Mouse (Mus musculus) ES-Bruce4 (cell line): ENCODE measurements around the gene Ccdc12. TPM values are rescaled to one million over a fixed set of nuclear protein-coding genes. Genes with fewer than 3 reads are reported as not detected.

Experiments used
- H3K27ac ChIP-seq: 2 replicates; pipeline ENCODE4 v1.5.1; 2012; ENCODE audit warnings: low read length, inconsistent platforms; ENCODE audit not compliant: insufficient read depth
- H3K27me3 ChIP-seq: 2 replicates; pipeline ENCODE4 v1.6.1; 2012; ENCODE audit warnings: mild to moderate bottlenecking, low read length, inconsistent platforms; ENCODE audit not compliant: control insufficient read depth, poor library complexity, insufficient read depth, severe bottlenecking
- H3K36me3 ChIP-seq: 2 replicates; pipeline ENCODE4 v1.6.1; 2012; ENCODE audit warnings: inconsistent platforms, mild to moderate bottlenecking, low read length, moderate library complexity; ENCODE audit not compliant: control insufficient read depth, poor library complexity, insufficient read depth, severe bottlenecking
- H3K4me1 ChIP-seq: one replicate; pipeline ENCODE4 v1.8.1; 2011; ENCODE audit warnings: low read length; ENCODE audit not compliant: control insufficient read depth, insufficient read depth
- H3K4me3 ChIP-seq: 2 replicates; pipeline ENCODE4 v1.5.1; 2011; ENCODE audit warnings: low read depth, mild to moderate bottlenecking, low read length
- H3K9ac ChIP-seq: 2 replicates; pipeline ENCODE4 v1.6.1; 2012; ENCODE audit warnings: low read depth, mild to moderate bottlenecking, inconsistent platforms; ENCODE audit not compliant: poor library complexity, severe bottlenecking
- H3K9me3 ChIP-seq: replicated peaks from 2 replicates; pipeline ENCODE4 v1.6.1; 2012; ENCODE audit warnings: mild to moderate bottlenecking, low read length, inconsistent platforms; ENCODE audit not compliant: control insufficient read depth, poor library complexity, insufficient read depth, severe bottlenecking
- CTCF ChIP-seq: IDR thresholded peaks from one replicate; pipeline ENCODE4 v1.8.1; 2011; ENCODE audit warnings: low read depth, low read length
- EP300 ChIP-seq: IDR thresholded peaks from 2 replicates; pipeline ENCODE4 v1.6.1; 2011; ENCODE audit warnings: low read depth, low read length; ENCODE audit not compliant: insufficient read depth
- POLR2A ChIP-seq: IDR thresholded peaks from one replicate; pipeline ENCODE4 v1.8.1; 2011; ENCODE audit warnings: low read length; ENCODE audit not compliant: insufficient read depth
- polyA plus RNA-seq: library from polyadenylated mRNA; stranded (reverse); fragments of >200 nt; gene quantifications from 2 replicates; pipeline ENCODE4 v1.2.4, GENCODE M21; 2011; ENCODE audit warnings: low read depth; ENCODE audit not compliant: missing spikeins, insufficient read depth, insufficient read length

Gene Ccdc12
- polyA plus RNA-seq, 1 experiment = 33.5 TPM

DNA sequence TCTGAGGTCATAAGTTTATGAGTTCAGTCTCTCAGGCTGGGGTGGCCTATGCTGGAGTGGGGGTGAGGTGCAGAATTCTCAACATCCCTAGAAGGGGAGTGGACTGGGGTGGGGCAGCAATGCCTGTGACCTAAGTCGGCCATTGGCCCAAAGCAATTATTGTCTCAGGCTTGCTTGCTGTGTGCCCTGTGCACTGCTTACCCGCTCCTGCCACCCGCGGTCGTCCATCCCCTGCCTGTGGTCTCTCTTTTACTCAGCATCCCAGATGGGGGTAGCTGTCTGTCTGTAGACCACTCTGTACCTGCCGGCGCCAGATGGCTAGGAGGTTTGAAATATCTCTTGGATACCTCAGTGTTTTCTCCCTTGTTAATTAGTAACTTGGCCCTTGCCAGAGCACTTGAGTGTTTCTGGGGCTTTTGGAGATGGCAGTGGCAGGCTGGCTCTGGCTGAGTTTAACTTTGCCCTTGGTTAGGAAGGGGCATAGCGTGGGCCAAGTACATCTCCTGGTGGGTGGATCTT is 33.0 kb downstream of the Ccdc12 start:
- Histone ChIP-seq H3K9me3 (no peaks in the 10 kb centered on the region), H3K9ac (no peak overlapping the region), H3K4me3 (no peak overlapping the region), H3K27ac (no peak overlapping the region), H3K4me1 (peaks cover 14% of the 10 kb centered on the region), H3K27me3 (no peaks in the 10 kb centered on the region), H3K36me3 (no peaks in the 10 kb centered on the region)
- TF ChIP-seq CTCF = no peak
- TF ChIP-seq POLR2A = no peak
- no peak for TF ChIP-seq EP300

DNA sequence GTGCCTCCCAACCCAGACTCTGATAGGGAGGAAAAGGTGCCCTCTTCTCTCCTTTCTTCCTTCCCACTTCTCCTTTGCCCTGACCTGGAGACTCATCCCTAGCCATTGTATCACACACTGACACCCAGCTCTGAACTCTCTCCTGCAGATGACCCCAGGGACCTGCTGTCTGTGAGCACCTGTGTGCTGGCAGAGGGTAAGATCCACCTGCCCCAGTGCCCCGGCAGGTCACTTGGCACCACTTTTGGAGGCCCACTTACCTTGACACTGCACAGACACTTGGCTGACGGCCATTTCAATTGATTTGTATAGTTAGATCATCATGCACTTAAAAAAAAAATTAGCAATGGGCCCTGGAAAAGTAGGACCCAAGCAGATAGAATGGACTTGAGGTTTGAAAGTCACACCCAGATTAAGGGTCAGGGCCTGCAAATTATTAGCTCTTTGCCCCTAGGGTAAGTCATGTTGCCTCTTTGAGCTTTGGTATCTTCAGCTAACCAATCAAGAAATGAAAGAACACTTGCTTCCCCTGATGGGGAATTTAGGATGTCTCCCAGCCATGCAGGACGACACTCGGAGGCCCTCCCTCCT is 39.0 kb downstream of the Ccdc12 start:
- TF ChIP-seq POLR2A (no peak), CTCF (no peak), EP300 (no peak)
- no peak overlapping the region for H3K27ac ChIP-seq
- no peaks in the 10 kb centered on the region for H3K4me1 ChIP-seq
- no peaks in the 10 kb centered on the region for H3K9me3 ChIP-seq
- H3K36me3 ChIP-seq = no peaks in the 10 kb centered on the region
- H3K27me3 ChIP-seq = no peaks in the 10 kb centered on the region
- no peak overlapping the region for H3K4me3 ChIP-seq
- no peak overlapping the region for H3K9ac ChIP-seq

DNA sequence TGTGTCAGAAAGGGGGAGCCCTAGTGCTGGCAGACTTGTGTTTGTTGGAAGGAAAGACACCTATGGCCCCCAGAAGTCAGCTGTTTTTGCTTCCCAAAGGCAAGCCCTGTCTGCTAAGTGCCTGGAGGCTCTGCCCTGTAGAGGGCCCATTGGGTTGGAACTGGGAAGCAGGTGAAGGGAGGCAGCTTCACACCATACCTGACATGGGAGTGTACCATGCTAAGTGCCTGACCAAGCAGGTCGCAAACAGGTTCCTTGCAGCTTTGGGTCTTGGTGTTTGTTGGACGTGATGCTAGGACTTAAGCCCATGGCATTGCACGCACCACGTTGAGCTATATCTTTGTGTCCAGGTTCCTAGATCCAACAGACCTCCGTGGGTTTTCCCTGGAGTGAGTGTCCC is 40.1 kb downstream of the Ccdc12 start:
- Histone ChIP-seq H3K36me3 (no peaks in the 10 kb centered on the region), H3K4me3 (no peak overlapping the region), H3K27ac (no peak overlapping the region)

DNA sequence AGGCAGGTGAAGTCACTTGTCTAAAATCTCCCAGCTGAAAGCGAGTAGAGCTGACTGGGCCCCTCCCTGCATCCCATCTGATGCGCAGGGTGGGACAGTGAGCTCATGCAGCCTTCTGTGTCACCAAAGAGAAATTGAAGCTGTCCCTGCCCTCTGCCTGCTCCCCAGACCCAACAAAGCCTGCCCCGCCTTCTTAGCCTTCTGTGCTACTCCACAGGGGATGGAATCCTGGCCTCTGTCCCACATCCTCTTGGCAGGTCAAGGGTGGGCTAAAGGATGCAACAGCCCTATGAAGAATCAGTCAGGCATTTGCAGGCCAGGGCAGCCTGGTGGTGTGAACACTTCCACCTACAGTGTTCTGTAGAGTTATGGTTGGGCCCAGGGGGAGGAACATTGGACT is 41.2 kb downstream of the Ccdc12 start:
- H3K27ac ChIP-seq = no peak overlapping the region
- H3K4me1 ChIP-seq = no peaks in the 10 kb centered on the region
- no peak overlapping the region for H3K4me3 ChIP-seq
- no peaks in the 10 kb centered on the region for H3K9me3 ChIP-seq
- H3K27me3 ChIP-seq = no peaks in the 10 kb centered on the region
- H3K36me3 ChIP-seq = no peaks in the 10 kb centered on the region
- no peak overlapping the region for H3K9ac ChIP-seq
- no peak for TF ChIP-seq POLR2A
- 0 out of 2 replicates have a peak, but pooled peaks have one; percentile 32 for TF ChIP-seq EP300
- no peak for TF ChIP-seq CTCF

More for the DNA sequence above, 40.1 kb downstream of the Ccdc12 start:
- H3K9me3 ChIP-seq = no peaks in the 10 kb centered on the region
- H3K4me1 ChIP-seq = no peaks in the 10 kb centered on the region
- H3K9ac ChIP-seq = no peak overlapping the region
- H3K27me3 ChIP-seq = no peaks in the 10 kb centered on the region
- TF ChIP-seq EP300 = no peak
- no peak for TF ChIP-seq CTCF
- TF ChIP-seq POLR2A = no peak

DNA sequence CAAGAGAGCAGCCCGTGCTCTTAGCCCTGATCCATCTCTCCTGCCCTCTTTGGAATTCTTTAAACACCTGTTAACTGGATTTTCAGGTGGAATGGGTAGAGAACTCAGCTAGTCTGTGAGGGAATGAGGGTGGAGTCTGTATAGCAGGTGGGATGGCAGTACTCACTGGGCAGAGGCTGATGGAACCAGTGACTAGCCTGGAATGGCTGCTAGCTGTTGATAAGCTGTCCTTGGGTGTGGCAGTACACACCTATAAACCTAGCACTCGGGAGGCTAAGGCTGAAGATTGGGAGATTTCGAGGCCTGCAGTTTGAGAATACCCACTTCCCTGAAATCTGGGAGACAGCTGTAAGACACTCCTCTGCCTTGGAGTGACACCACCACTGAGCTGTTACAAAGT is 43.3 kb downstream of the Ccdc12 start:
- no peaks in the 10 kb centered on the region for H3K4me1 ChIP-seq
- H3K9me3 ChIP-seq = no peaks in the 10 kb centered on the region
- no peaks in the 10 kb centered on the region for H3K36me3 ChIP-seq
- no peaks in the 10 kb centered on the region for H3K27me3 ChIP-seq
- no peak overlapping the region for H3K27ac ChIP-seq
- no peak overlapping the region for H3K9ac ChIP-seq
- H3K4me3 ChIP-seq = no peak overlapping the region
- TF ChIP-seq EP300 (no peak), POLR2A (no peak), CTCF (no peak)

DNA sequence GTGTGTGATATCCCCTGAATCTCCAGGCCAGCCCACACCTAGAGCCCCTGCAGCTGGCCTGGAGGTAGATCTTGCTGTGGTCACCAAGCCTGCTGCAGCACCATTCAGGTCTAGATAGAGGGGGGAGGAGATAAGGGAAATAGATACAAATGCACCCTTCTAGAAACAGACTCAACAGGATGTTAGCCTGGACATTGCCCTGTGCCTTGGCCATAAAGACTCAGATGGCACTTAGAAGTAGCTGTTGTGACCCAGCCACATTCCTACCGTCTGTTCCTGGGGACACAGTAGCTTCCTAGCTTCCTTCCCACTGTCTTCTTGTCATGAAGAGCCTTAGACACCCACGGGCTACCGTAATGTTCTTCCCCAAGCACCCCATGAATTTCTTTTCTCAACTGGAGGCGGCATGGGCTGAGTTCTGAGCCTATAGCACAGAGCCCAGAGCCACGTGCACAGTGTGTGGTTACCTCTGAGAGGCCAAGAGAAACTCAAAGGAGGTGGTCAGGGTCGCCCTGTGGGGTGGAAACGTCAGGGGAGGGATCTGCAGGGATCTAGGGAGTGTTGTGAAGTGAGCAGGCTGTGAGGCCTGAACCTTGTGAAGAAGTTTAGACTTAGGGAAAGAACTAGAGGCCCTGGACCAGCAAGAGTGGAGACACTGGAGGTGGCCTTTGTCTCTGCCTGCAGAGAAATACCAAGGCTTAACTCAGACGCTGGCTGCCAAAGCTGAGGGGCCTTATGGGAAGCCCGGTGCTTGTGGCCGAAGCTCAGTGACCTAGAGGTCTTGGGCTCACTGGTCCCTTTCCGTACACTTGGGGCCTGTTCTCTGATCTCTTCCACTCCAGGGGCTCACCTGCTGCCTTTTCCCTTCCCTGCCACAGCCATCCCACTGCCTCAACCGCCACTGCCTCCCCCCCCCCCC is 45.1 kb downstream of the Ccdc12 start:
- no peaks in the 10 kb centered on the region for H3K4me1 ChIP-seq
- no peak for TF ChIP-seq EP300
- no peak for TF ChIP-seq POLR2A
- TF ChIP-seq CTCF = no peak
- no peaks in the 10 kb centered on the region for H3K36me3 ChIP-seq

More for the DNA sequence above, 45.1 kb downstream of the Ccdc12 start:
- no peaks in the 10 kb centered on the region for H3K27me3 ChIP-seq
- H3K9ac ChIP-seq = no peak overlapping the region
- no peaks in the 10 kb centered on the region for H3K9me3 ChIP-seq
- no peak overlapping the region for H3K4me3 ChIP-seq
- H3K27ac ChIP-seq = no peak overlapping the region
